Mouse (Mus musculus) intestine, embryonic 14.5 days (tissue): ENCODE results near the gene Schip1. TPM values are rescaled to one million over a fixed set of nuclear protein-coding genes. Genes with fewer than 3 reads are reported as not detected.

ENCODE experiments used
- ATAC-seq: fragments of 200-750 bp; cut with Nextera tagmentation; replicated peaks from 2 replicates; pipeline ENCODE4 v1.8.0; 2017; ENCODE audit warnings: low read depth, moderate number of reproducible peaks, moderate TSS enrichment, moderate library complexity; ENCODE audit not compliant: low FRiP score, low TSS enrichment
- DNase-seq: peaks from one replicate; pipeline ENCODE4 v3.0.0-alpha.2; 2018; ENCODE audit warnings: low spot score
- H3K27ac ChIP-seq: fragments of 300-500 bp; sonication (generic); 2 replicates; pipeline ENCODE4 v1.5.1; 2014; ENCODE audit warnings: low read depth, mild to moderate bottlenecking, control low read depth
- H3K27me3 ChIP-seq: fragments of 300-500 bp; sonication (generic); replicated peaks from 2 replicates; pipeline ENCODE4 v1.6.1; 2014; ENCODE audit warnings: low read length, control low read depth; ENCODE audit not compliant: control insufficient read depth, insufficient read depth
- H3K36me3 ChIP-seq: fragments of 300-500 bp; sonication (generic); 2 replicates; pipeline ENCODE4 v1.6.1; 2014; ENCODE audit warnings: low read length, control low read depth; ENCODE audit not compliant: control insufficient read depth, insufficient read depth
- H3K4me1 ChIP-seq: fragments of 300-500 bp; sonication (generic); replicated peaks from 2 replicates; pipeline ENCODE4 v1.6.1; 2014; ENCODE audit warnings: low read length, control low read depth, mixed read lengths; ENCODE audit not compliant: control insufficient read depth, insufficient read depth
- H3K4me2 ChIP-seq: fragments of 300-500 bp; sonication (generic); 2 replicates; pipeline ENCODE4 v1.6.1; 2014; ENCODE audit warnings: low read length
- H3K4me3 ChIP-seq: fragments of 300-500 bp; sonication (generic); 2 replicates; pipeline ENCODE4 v1.5.1; 2014; ENCODE audit warnings: low read depth, low read length, control low read depth, mixed read lengths
- H3K9ac ChIP-seq: fragments of 300-500 bp; sonication (generic); 2 replicates; pipeline ENCODE4 v1.6.1; 2014; ENCODE audit warnings: mild to moderate bottlenecking, low read length
- H3K9me3 ChIP-seq: fragments of 300-500 bp; sonication (generic); 2 replicates; pipeline ENCODE4 v1.6.1; 2016; ENCODE audit warnings: low read length, control low read depth; ENCODE audit not compliant: control insufficient read depth
- WGBS: fragments of 180-500 bp; shearing (Covaris S2); extraction: QIAGEN DNeasy Blood & Tissue Kit; methylation state at CpG from one replicate; pipeline ENCODE4 v1.1.7; 2014; 5-methylcytosine and 5-hydroxymethylcytosine counted together
- polyA plus RNA-seq: library from polyadenylated mRNA; unstranded; fragments of >200 nt; fragmentation: Nextera tagmentation; extraction: Ambion mirVana; gene quantifications from 2 replicates; pipeline ENCODE4 v1.2.1, GENCODE M21; 2014

Gene Schip1
- polyA plus RNA-seq, 1 experiment from 2014 or later: 63.0 TPM

GRCm38 (mm10) chr3:68511744-68512143 lies 447.1 kb downstream of the Schip1 start:
- no peak overlapping the region for H3K4me3 ChIP-seq
- H3K9me3 ChIP-seq: no peaks in the 10 kb centered on the region
- H3K4me2 ChIP-seq: no peak overlapping the region
- WGBS: 80% methylated on average over 4 of the region's 4 CpGs
- H3K9ac ChIP-seq: no peak overlapping the region
- H3K36me3 ChIP-seq: no peaks in the 10 kb centered on the region
- no peak overlapping the region for H3K27ac ChIP-seq
- ATAC-seq (no peak), DNase-seq (no peak)
- H3K27me3 ChIP-seq: no peaks in the 10 kb centered on the region
- H3K4me1 ChIP-seq: peaks cover 11% of the 10 kb centered on the region

- H3K27ac ChIP-seq: no peak overlapping the region
- no peak overlapping the region for H3K4me2 ChIP-seq
- DNase-seq: no peak
- no peaks in the 10 kb centered on the region for H3K27me3 ChIP-seq
- WGBS: 57% methylated on average over 11 of the region's 11 CpGs
- H3K4me3 ChIP-seq: no peak overlapping the region
- ATAC-seq: no peak
- peaks cover 6% of the 10 kb centered on the region for H3K4me1 ChIP-seq
- no peaks in the 10 kb centered on the region for H3K36me3 ChIP-seq
- no peak overlapping the region for H3K9ac ChIP-seq
- H3K9me3 ChIP-seq: no peaks in the 10 kb centered on the region
Measured at GRCm38 (mm10) chr3:68512327-68512726, 447.7 kb downstream of the Schip1 start.

GRCm38 (mm10) chr3:68513340-68514119 lies 448.9 kb downstream of the Schip1 start:
- Histone ChIP-seq H3K27ac (no peak overlapping the region), H3K9ac (no peak overlapping the region), H3K36me3 (no peaks in the 10 kb centered on the region), H3K4me3 (no peak overlapping the region), H3K4me2 (no peak overlapping the region), H3K27me3 (no peaks in the 10 kb centered on the region), H3K4me1 (peaks cover 5% of the 10 kb centered on the region), H3K9me3 (no peaks in the 10 kb centered on the region)
- ATAC-seq (no peak; the same call in 1 of the 2 replicates), DNase-seq (peak; percentile 57)
- 52% methylated on average over 7 of the region's 7 CpGs for WGBS

- Histone ChIP-seq H3K4me2 (no peak overlapping the region), H3K27ac (no peak overlapping the region), H3K4me1 (peaks cover 5% of the 10 kb centered on the region), H3K9me3 (no peaks in the 10 kb centered on the region), H3K9ac (no peak overlapping the region), H3K36me3 (no peaks in the 10 kb centered on the region), H3K27me3 (no peaks in the 10 kb centered on the region), H3K4me3 (no peak overlapping the region)
- 73% methylated on average over 3 of the region's 3 CpGs for WGBS
- ATAC-seq (no peak), DNase-seq (no peak)
Measured at GRCm38 (mm10) chr3:68514120-68514497, 449.5 kb downstream of the Schip1 start.

GRCm38 (mm10) chr3:68514717-68515116 lies 450.1 kb downstream of the Schip1 start:
- Histone ChIP-seq H3K9ac (no peak overlapping the region), H3K36me3 (no peaks in the 10 kb centered on the region), H3K9me3 (no peaks in the 10 kb centered on the region), H3K4me1 (peaks cover 5% of the 10 kb centered on the region), H3K27ac (no peak overlapping the region), H3K27me3 (no peaks in the 10 kb centered on the region), H3K4me3 (no peak overlapping the region), H3K4me2 (no peak overlapping the region)
- 94% methylated on average over 3 of the region's 3 CpGs for WGBS
- no peak for ATAC-seq
- DNase-seq: no peak

- H3K36me3 ChIP-seq: no peaks in the 10 kb centered on the region
- ATAC-seq (no peak), DNase-seq (no peak)
- no peak overlapping the region for H3K27ac ChIP-seq
- H3K4me3 ChIP-seq: no peak overlapping the region
- no peak overlapping the region for H3K9ac ChIP-seq
- no peaks in the 10 kb centered on the region for H3K9me3 ChIP-seq
- H3K27me3 ChIP-seq: no peaks in the 10 kb centered on the region
- peaks cover 5% of the 10 kb centered on the region for H3K4me1 ChIP-seq
- WGBS: 83% methylated on average over 12 of the region's 12 CpGs
- no peak overlapping the region for H3K4me2 ChIP-seq
Measured at GRCm38 (mm10) chr3:68516393-68517081, 451.9 kb downstream of the Schip1 start.

- Histone ChIP-seq H3K4me1 (peaks cover 5% of the 10 kb centered on the region), H3K27me3 (no peaks in the 10 kb centered on the region), H3K27ac (no peak overlapping the region), H3K9ac (no peak overlapping the region), H3K4me3 (no peak overlapping the region), H3K36me3 (no peaks in the 10 kb centered on the region), H3K4me2 (no peak overlapping the region), H3K9me3 (no peaks in the 10 kb centered on the region)
- 35% methylated on average over 7 of the region's 7 CpGs for WGBS
- DNase-seq: no peak
- no peak for ATAC-seq
Measured at GRCm38 (mm10) chr3:68517236-68517635, 452.6 kb downstream of the Schip1 start.

GRCm38 (mm10) chr3:68518041-68518440 lies 453.4 kb downstream of the Schip1 start:
- ATAC-seq (no peak), DNase-seq (no peak)
- WGBS: 90% methylated on average over 8 of the region's 8 CpGs
- no peak overlapping the region for H3K9ac ChIP-seq
- H3K27ac ChIP-seq: no peak overlapping the region
- H3K4me1 ChIP-seq: peaks cover 5% of the 10 kb centered on the region
- no peaks in the 10 kb centered on the region for H3K9me3 ChIP-seq
- no peaks in the 10 kb centered on the region for H3K36me3 ChIP-seq
- no peak overlapping the region for H3K4me2 ChIP-seq
- no peak overlapping the region for H3K4me3 ChIP-seq
- no peaks in the 10 kb centered on the region for H3K27me3 ChIP-seq

- H3K9ac ChIP-seq: no peak overlapping the region
- H3K36me3 ChIP-seq: no peaks in the 10 kb centered on the region
- H3K4me2 ChIP-seq: no peak overlapping the region
- H3K4me3 ChIP-seq: no peak overlapping the region
- WGBS: 94% methylated on average over 5 of the region's 5 CpGs
- H3K9me3 ChIP-seq: no peaks in the 10 kb centered on the region
- no peak for DNase-seq
- H3K27ac ChIP-seq: no peak overlapping the region
- no peak for ATAC-seq
- H3K4me1 ChIP-seq: peaks cover 3% of the 10 kb centered on the region
- H3K27me3 ChIP-seq: no peaks in the 10 kb centered on the region
Measured at GRCm38 (mm10) chr3:68518586-68518985, 454.0 kb downstream of the Schip1 start.
